Mouse (Mus musculus) heart, adult 2 months (tissue): Measurements from ENCODE around the gene 4931406P16Rik. TPM values are rescaled to one million over a fixed set of nuclear protein-coding genes. Genes with fewer than 3 reads are reported as not detected.
A peak's percentile ranks its signal among the peaks of the same experiment; 100 is the strongest.

Experiments
- DNase-seq, 2 experiments: peaks; one replicate each; pipeline ENCODE4 v3.0.0; 2021
- H3K27ac ChIP-seq: fragments of 200-600 bp; 2 replicates; pipeline ENCODE4 v1.8.1; 2022
- H3K27me3 ChIP-seq: fragments of 200-500 bp; 2 replicates; pipeline ENCODE4 v1.6.1; 2012; ENCODE audit warnings: mild to moderate bottlenecking, low read length, inconsistent platforms, mixed read lengths; ENCODE audit not compliant: control insufficient read depth, insufficient read depth
- H3K36me3 ChIP-seq: fragments of 200-500 bp; 2 replicates; pipeline ENCODE4 v1.6.1; 2012; ENCODE audit warnings: low read length, inconsistent platforms; ENCODE audit not compliant: control insufficient read depth, insufficient read depth
- H3K4me1 ChIP-seq: fragments of 200-500 bp; 2 replicates; pipeline ENCODE4 v1.6.1; 2011; ENCODE audit warnings: low read length; ENCODE audit not compliant: control insufficient read depth, insufficient read depth
- H3K4me3 ChIP-seq: fragments of 200-600 bp; 2 replicates; pipeline ENCODE4 v1.8.1; 2022
- H3K79me2 ChIP-seq: fragments of 200-500 bp; replicated peaks from 2 replicates; pipeline ENCODE4 v1.6.1; 2012; ENCODE audit warnings: mild to moderate bottlenecking, inconsistent platforms, low read length, moderate library complexity, mixed read lengths; ENCODE audit not compliant: control insufficient read depth, insufficient read depth
- H3K9ac ChIP-seq: fragments of 200-500 bp; 2 replicates; pipeline ENCODE4 v1.6.1; 2012; ENCODE audit warnings: low read depth, mild to moderate bottlenecking, control low read depth, inconsistent platforms, low read length, mixed read lengths
- CTCF ChIP-seq: fragments of 200-600 bp; IDR thresholded peaks from 2 replicates; pipeline ENCODE4 v1.8.1; 2022; ENCODE audit warnings: antibody characterized with exemption, mild to moderate bottlenecking, moderate library complexity
- EP300 ChIP-seq: fragments of 200-500 bp; IDR thresholded peaks from 2 replicates; pipeline ENCODE4 v1.6.1; 2011; ENCODE audit warnings: low read depth, low read length, control low read depth; ENCODE audit not compliant: insufficient read depth
- POLR2A ChIP-seq: fragments of 200-500 bp; IDR thresholded peaks from 2 replicates; pipeline ENCODE4 v1.6.1; 2011; ENCODE audit warnings: mild to moderate bottlenecking, low read depth, low read length, control low read depth; ENCODE audit not compliant: insufficient read depth
- WGBS: fragments of 180-500 bp; shearing (Covaris S2); methylation state at CpG from one replicate; pipeline ENCODE4 v1.1.7; 2018; 5-methylcytosine and 5-hydroxymethylcytosine counted together
- intact Hi-C: fragments of 180-260 bp; cut with DNase I; formaldehyde crosslinking; loops from one replicate; pipeline ENCODE4 v1.15.1; 2025
- polyA plus RNA-seq: library from polyadenylated mRNA; depleted of rRNA; stranded (reverse); fragments of >200 nt; gene quantifications from 2 replicates; pipeline ENCODE4 v1.2.3, GENCODE M21; 2012
- total RNA-seq, 2 experiments: library from RNA; stranded (reverse); gene quantifications; 2 replicates each; pipeline ENCODE4 v1.2.3; 2021

The 4931406P16Rik gene
- total and polyA plus RNA-seq, 3 experiments, result 24.9 to 44.1 (median 40.7) TPM

GRCm38 (mm10) chr7:34255137-34255536 is 58.2 kb downstream of the 4931406P16Rik start:
- no peak overlapping the region for H3K4me3 ChIP-seq
- intact Hi-C loops, result loop anchor here (1.0 kb wide), 1 partner anchor 57 kb away; no protein-coding TSS in a partner anchor
- H3K27ac ChIP-seq, result peak overlapping the region; percentile 88
- no peak overlapping the region for H3K9ac ChIP-seq
- TF ChIP-seq CTCF (no peak), POLR2A (peak; percentile 44; the same call in 1 of the 2 replicates), EP300 (peak; percentile 48; the same call in 1 of the 2 replicates)
- no peaks in the 10 kb centered on the region for H3K27me3 ChIP-seq
- peaks cover 69% of the 10 kb centered on the region for H3K36me3 ChIP-seq
- peak in 1 of 2 experiments; percentile 31 for DNase-seq
- 38% methylated on average over 3 of the region's 3 CpGs for WGBS
- H3K4me1 ChIP-seq, result peaks cover 13% of the 10 kb centered on the region
- H3K79me2 ChIP-seq, result no peaks in the 10 kb centered on the region

GRCm38 (mm10) chr7:34252030-34252429 is 61.3 kb downstream of the 4931406P16Rik start:
- H3K4me3 ChIP-seq, result no peak overlapping the region
- no peak for TF ChIP-seq EP300
- peak; percentile 84 for TF ChIP-seq CTCF
- no peak for TF ChIP-seq POLR2A
- H3K27ac ChIP-seq, result peak overlapping the region; percentile 88; the same call in 1 of the 2 replicates
- H3K79me2 ChIP-seq, result no peaks in the 10 kb centered on the region; the same call in 1 of the 2 replicates
- H3K36me3 ChIP-seq, result peaks cover 49% of the 10 kb centered on the region
- no peak for DNase-seq
- H3K9ac ChIP-seq, result no peak overlapping the region
- 46% methylated on average over 2 of the region's 2 CpGs for WGBS
- intact Hi-C loops, result no loop called here
- H3K4me1 ChIP-seq, result peaks cover 11% of the 10 kb centered on the region
- no peaks in the 10 kb centered on the region for H3K27me3 ChIP-seq

GRCm38 (mm10) chr7:34250738-34251137 is 62.6 kb downstream of the 4931406P16Rik start, which contains the start of gene Gm6096:
TSS of gene Gm6096 (plus strand) at chr7:34251038.
- no peak for DNase-seq
- WGBS, result 96% methylated on average over 7 of the region's 7 CpGs
- no peaks in the 10 kb centered on the region; the same call in 1 of the 2 replicates for H3K79me2 ChIP-seq
- intact Hi-C loops, result loop anchor here (2.0 kb wide), 1 partner anchor 110 kb away; no protein-coding TSS in a partner anchor
- peaks cover 6% of the 10 kb centered on the region for H3K4me1 ChIP-seq
- H3K27me3 ChIP-seq, result no peaks in the 10 kb centered on the region
- peak within 1 kb of the TSS; percentile 27; the same call in 1 of the 2 replicates for H3K27ac ChIP-seq
- no peak within 1 kb of the TSS for H3K9ac ChIP-seq
- TF ChIP-seq CTCF, result no peak
- no peak for TF ChIP-seq POLR2A
- TF ChIP-seq EP300, result no peak
- peaks cover 39% of the 10 kb centered on the region for H3K36me3 ChIP-seq
- H3K4me3 ChIP-seq, result no peak within 1 kb of the TSS

GRCm38 (mm10) chr7:34246870-34247499 is 66.4 kb downstream of the 4931406P16Rik start:
- Histone ChIP-seq H3K4me3 (no peak overlapping the region), H3K27ac (no peak overlapping the region), H3K36me3 (peaks cover 12% of the 10 kb centered on the region), H3K4me1 (no peaks in the 10 kb centered on the region; the same call in 1 of the 2 replicates), H3K27me3 (no peaks in the 10 kb centered on the region), H3K9ac (no peak overlapping the region), H3K79me2 (no peaks in the 10 kb centered on the region; the same call in 1 of the 2 replicates)
- intact Hi-C loops, result no loop called here
- 83% methylated on average over 3 of the region's 3 CpGs for WGBS
- TF ChIP-seq POLR2A (no peak), CTCF (no peak), EP300 (no peak)
- no peak for DNase-seq

- H3K4me3 ChIP-seq, result no peak overlapping the region
- TF ChIP-seq CTCF (no peak), POLR2A (no peak)
- H3K79me2 ChIP-seq, result no peaks in the 10 kb centered on the region
- H3K36me3 ChIP-seq, result peaks cover 2% of the 10 kb centered on the region
- intact Hi-C loops, result no loop called here
- no peaks in the 10 kb centered on the region for H3K27me3 ChIP-seq
- no peaks in the 10 kb centered on the region for H3K4me1 ChIP-seq
- H3K27ac ChIP-seq, result no peak overlapping the region
- 87% methylated on average over 11 of the region's 11 CpGs for WGBS
- DNase-seq, result no peak
- H3K9ac ChIP-seq, result no peak overlapping the region
These were observed 71.2 kb downstream of the 4931406P16Rik start for GRCm38 (mm10) chr7:34242176-34242575.

GRCm38 (mm10) chr7:34238086-34238485 is 75.3 kb downstream of the 4931406P16Rik start:
- no peaks in the 10 kb centered on the region for H3K36me3 ChIP-seq
- no peak overlapping the region for H3K9ac ChIP-seq
- DNase-seq, result no peak
- no peaks in the 10 kb centered on the region for H3K27me3 ChIP-seq
- H3K27ac ChIP-seq, result no peak overlapping the region
- H3K4me3 ChIP-seq, result no peak overlapping the region
- H3K4me1 ChIP-seq, result peaks cover 4% of the 10 kb centered on the region
- 88% methylated on average over 5 of the region's 5 CpGs for WGBS
- intact Hi-C loops, result no loop called here
- H3K79me2 ChIP-seq, result no peaks in the 10 kb centered on the region
- TF ChIP-seq EP300 (no peak), POLR2A (no peak), CTCF (no peak)
